Mouse (Mus musculus): Measurements from ENCODE around the gene Rundc3b.

The Rundc3b gene

GRCm38 (mm10) chr5:8488701-8489297, 134.0 kb downstream of the Rundc3b start:
- DNase-seq (ENCODE audit: low spot score in 2 of 2), result no peak

GRCm38 (mm10) chr5:8487989-8488700, 134.6 kb downstream of the Rundc3b start:
- DNase-seq (ENCODE audit: low spot score in 2 of 2), result no peak

DNA sequence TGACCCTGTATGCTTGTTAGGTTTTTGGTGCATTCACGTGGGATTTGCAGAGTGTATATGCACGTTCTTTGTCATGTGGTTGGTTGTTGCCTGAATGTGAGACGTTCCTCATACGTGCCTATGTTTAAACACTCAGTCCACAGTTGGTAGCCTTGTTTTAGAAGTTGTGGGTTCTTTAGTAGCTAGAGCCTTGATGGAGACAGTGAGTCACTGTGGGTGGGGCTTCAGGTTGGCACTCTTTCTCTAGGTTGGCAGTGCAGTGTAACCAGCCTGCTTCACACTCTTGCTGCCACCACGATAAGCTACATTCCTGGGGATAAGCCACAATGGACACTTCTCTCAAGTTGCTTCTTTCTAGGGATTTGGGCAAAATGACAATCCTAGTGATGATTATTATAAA, 166.2 kb downstream of the Rundc3b start:
- no peak for DNase-seq (ENCODE audit: low spot score in 2 of 2)

DNA sequence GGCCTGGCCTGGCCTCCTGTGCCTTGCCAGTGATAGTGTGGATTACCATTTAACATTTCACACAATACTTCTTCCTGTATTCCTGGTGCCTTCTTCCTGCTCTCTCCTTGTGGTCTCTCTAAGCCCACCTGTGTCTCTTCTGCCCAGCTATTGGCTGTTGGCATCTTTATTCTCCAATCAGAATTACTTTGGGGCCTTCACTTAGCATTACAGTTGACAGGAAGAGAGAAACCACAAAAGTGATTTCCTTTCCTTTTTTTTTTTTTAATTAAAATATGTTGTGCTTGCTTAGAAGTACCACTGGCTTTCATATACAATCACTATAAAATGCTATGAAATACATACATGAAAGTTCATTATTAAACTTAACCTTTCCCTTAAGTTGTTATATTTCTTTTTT, 167.2 kb downstream of the Rundc3b start:
- no peak for DNase-seq (ENCODE audit: low spot score in 2 of 2)

All from spleen, postnatal 4 days (tissue).